Mouse (Mus musculus) heart, postnatal 14 days (tissue): Measurements from ENCODE around the gene Rxylt1. TPM values are rescaled to one million over a fixed set of nuclear protein-coding genes. Genes with fewer than 3 reads are reported as not detected.

Source experiments
- DNase-seq, 2 experiments: peaks; one replicate each; pipeline ENCODE4 v3.0.0; 2021 to 2022
- intact Hi-C: fragments of 180-260 bp; cut with DNase I; formaldehyde crosslinking; loops from one replicate; pipeline ENCODE4 v1.15.1; 2025
- long read RNA-seq, 2 experiments: library from polyadenylated mRNA; stranded (forward); transcript quantifications; one replicate each; pipeline ENCODE4 v2.0.0; 2021
- total RNA-seq, 2 experiments: library from RNA; stranded (reverse); gene quantifications; 2 replicates each; pipeline ENCODE4 v1.2.3; 2021

Gene Rxylt1
- 10 to 100 TPM; 32.5 to 35.2 TPM for total RNA-seq
- long read RNA-seq, experiment 1, full-length matches to known transcripts, result 53 of 64 reads
- long read RNA-seq, experiment 1, partial matches to known transcripts, result 4 of 64 reads
- long read RNA-seq, experiment 1, other reads (novel, unspliced or antisense), result 7 of 64 reads
- long read RNA-seq, experiment 2, full-length matches to known transcripts, result 22 of 46 reads
- long read RNA-seq, experiment 2, partial matches to known transcripts, result 0 of 46 reads
- long read RNA-seq, experiment 2, other reads (novel, unspliced or antisense), result 24 of 46 reads

GRCm38 (mm10) chr10:122096980-122097844 lies at the start of gene Rxylt1:
TSS of gene Rxylt1 (minus strand) at chr10:122097371.
- DNase-seq, result peak; percentile 94 to 95
- intact Hi-C loops, result no loop called here

GRCm38 (mm10) chr10:122121290-122121970 lies 24.3 kb upstream of the Rxylt1 start:
- intact Hi-C loops, result no loop called here
- DNase-seq, result no peak

DNA sequence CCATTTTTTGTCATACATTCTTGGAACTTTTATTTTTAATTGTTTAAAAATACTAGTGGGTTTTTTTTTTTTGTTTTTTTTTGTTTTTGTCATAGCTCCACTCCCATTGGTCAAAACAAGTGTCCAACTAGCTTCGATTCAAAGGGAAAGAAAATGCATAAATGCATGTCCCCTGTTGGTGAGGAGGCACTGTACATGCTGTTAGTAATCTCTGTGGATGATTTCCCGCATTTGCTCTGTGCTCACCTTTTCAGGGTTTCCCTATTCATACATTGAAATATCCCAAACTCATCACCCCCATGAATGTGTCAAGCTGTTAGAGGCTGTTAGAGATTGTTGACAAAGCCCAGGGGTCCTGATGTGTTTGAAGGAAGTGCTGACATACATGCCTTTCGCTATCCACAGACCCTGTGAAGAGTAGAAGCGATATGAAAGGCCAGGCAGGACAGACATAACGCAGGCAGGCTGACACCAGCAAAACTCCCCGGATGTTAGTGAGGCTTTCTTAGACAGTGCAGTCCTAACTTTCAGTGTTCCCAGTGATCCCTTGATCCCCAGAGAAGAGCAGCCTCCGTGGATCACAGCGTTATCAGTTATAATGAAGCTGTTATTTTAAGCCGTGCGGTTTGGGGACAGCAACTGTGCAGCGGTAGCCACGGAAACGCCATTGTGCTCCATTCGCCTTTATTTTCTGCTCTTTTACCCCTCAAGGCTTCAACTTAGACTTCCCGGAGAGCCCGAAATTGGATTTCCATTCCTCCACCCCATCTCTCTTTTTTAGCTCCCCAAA lies 23.5 kb upstream of the Rxylt1 start:
- intact Hi-C loops, result no loop called here
- DNase-seq, result no peak

- intact Hi-C loops, result no loop called here
- DNase-seq, result no peak
These were observed 22.3 kb upstream of the Rxylt1 start for GRCm38 (mm10) chr10:122119451-122119850.

- DNase-seq, result no peak
- intact Hi-C loops, result no loop called here
These were observed 19.5 kb upstream of the Rxylt1 start for GRCm38 (mm10) chr10:122116636-122117035.

DNA sequence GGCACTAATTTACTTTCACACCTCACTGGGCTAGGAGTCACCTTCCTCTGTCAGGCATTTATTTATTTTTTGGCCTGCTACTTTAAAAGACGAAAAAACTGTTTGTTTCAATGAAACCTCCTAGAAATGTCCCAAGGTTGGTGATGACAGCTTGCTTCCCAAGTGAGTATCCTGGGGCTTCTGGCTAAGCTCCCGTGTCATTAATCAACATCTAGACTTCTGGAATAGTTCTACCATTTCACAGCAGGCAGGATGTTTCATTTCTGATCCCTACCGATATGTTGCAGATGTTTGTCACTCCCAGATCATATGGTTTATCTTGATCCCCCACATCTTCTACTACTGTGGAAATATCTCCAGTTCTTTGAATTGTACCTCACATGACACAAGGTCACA lies 9.5 kb upstream of the Rxylt1 start:
- intact Hi-C loops, result loop anchor here (5.0 to 10.0 kb wide), 3 partner anchors 128 to 421 kb away; partner anchors contain the start of gene Avpr1a
- no peak for DNase-seq

DNA sequence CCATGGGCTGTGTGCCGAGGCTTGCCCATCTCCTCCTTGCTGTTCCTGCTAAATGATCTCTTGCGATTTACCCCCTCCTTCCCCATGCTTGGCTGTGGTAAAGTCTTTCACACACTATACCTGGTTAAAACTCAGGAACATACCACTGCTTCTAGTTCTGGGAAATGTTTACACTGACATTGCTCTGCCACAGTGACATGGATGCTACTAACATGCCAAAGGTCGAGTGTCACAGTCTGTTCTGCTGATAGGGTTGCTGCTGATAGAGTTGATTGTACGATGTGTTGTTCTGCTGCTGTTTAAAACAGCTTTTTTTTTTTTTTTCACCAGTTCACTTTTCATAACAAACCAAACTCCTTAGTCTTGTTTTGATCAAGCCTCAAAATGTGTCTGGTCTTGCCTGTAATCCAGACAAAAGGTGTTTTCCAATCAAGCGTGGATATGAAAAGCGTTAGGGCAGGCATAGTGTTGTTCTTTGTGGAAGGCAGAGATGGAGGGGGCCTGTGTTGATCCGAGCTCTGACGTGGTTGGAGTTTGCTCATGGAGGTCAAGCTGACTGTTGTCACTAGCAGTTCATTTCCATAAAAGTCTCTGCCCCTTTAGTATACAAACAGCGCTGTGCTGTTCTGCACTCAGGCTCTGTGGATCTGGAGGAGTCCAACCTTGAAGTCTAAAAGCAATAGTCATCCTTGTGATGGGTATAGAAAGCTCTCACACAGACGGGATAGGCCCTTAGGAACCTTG lies 8.9 kb upstream of the Rxylt1 start:
- no peak for DNase-seq
- intact Hi-C loops, result loop anchor here (5.0 to 10.0 kb wide), 3 partner anchors 129 to 421 kb away; partner anchors contain the start of gene Avpr1a

GRCm38 (mm10) chr10:122105407-122105806 lies 8.2 kb upstream of the Rxylt1 start:
- intact Hi-C loops, result loop anchor here (5.0 to 10.0 kb wide), 3 partner anchors 129 to 422 kb away; partner anchors contain the start of gene Avpr1a
- peak; percentile 53 to 73 for DNase-seq

- DNase-seq, result peak in 1 of 2 experiments; percentile 13
- intact Hi-C loops, result loop anchor here (10.0 kb wide), 1 partner anchor 132 kb away; no protein-coding TSS in a partner anchor
These were observed 5.5 kb upstream of the Rxylt1 start for GRCm38 (mm10) chr10:122102675-122103074.

GRCm38 (mm10) chr10:122096462-122096979 lies 650 bp downstream of the Rxylt1 start:
- no peak for DNase-seq
- intact Hi-C loops, result no loop called here

DNA sequence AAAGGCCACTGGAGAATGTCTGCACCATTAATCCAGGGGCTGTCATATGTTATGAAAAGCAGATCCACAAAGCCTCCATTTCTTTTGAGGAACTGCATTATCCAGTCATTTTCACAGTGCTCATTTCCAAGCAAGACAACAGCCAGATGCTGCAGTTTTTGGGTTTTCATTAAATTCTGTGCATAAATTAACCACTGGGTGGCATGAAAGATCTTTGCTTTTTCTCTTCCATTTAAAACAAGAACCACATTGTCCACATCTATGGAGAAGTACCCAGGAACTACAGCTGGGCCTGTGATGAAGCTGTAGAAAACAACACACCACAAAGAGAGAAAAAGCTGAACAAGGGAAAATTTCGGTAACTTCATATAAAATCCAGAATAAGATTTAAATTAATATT lies 6.7 kb downstream of the Rxylt1 start:
- intact Hi-C loops, result loop anchor here (5.0 kb wide), 1 partner anchor 637 kb away; no protein-coding TSS in a partner anchor
- DNase-seq, result no peak

DNA sequence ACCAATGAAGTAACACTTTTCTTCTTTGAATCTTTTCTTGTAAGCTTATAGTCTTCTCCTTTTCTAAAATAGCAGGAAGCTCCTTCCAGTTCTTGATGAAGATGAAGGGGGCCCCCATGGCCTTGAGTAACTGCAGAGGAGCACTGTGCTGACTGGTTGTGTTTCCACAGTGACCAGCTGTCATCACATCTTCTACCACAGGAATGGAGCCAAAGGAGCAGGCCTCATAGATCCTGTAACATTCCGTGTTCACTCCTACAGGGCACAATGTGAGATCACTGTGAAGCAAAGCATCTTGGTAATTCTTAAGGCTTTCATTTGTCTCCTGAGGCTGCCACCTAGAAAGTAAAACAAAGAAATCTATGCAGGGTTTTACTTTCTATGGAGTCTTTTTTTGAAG lies 15.8 kb downstream of the Rxylt1 start:
- intact Hi-C loops, result no loop called here
- no peak for DNase-seq

- intact Hi-C loops, result no loop called here
- no peak for DNase-seq
These were observed 28.0 kb downstream of the Rxylt1 start for GRCm38 (mm10) chr10:122069153-122069552.

DNA sequence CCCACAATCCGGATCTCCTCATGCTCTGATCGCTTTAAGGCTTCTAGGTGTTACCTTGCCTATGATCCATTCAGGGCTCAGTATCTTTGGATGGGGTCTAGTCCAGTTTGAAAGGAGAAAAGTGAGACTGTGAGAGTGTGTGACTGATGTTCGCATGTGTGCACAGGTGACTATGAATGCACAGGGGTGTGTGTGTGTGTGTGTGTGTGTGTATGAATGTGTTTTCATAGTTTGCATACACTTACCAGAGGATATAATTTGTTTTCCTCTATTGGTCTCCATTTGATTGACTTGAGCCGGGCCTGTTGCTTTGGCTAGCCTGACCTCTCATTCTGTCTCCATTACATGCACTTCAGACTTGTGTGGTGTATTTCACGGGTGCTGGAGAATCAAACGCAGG lies 41.3 kb downstream of the Rxylt1 start:
- DNase-seq, result no peak
- intact Hi-C loops, result no loop called here

DNA sequence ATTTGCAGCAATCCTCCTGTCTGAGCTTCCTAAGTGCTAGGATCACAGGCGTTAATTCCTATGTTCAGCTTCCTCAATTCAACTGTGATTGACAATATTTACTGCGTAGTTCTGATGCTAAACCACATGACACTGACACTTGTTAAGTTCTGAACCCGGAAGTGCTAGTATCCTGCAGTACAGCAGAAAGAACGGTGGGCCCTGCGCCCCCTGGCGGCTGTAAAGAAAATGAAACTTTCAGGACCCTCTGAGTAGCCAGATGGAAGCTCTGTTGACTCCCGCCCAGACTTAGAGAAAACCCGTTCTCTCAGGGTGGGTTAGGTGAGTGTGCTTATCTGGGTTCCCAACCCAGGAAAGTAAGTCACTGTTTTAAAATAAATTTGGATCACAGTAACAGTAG lies 42.6 kb downstream of the Rxylt1 start:
- intact Hi-C loops, result no loop called here
- peak; percentile 64 to 65 for DNase-seq

- intact Hi-C loops, result loop anchor here (1.0 to 2.0 kb wide), 3 partner anchors 281 to 355 kb away; no protein-coding TSS in a partner anchor
- DNase-seq, result peak; percentile 87 to 92
These were observed 45.3 kb downstream of the Rxylt1 start for GRCm38 (mm10) chr10:122051831-122052230.

DNA sequence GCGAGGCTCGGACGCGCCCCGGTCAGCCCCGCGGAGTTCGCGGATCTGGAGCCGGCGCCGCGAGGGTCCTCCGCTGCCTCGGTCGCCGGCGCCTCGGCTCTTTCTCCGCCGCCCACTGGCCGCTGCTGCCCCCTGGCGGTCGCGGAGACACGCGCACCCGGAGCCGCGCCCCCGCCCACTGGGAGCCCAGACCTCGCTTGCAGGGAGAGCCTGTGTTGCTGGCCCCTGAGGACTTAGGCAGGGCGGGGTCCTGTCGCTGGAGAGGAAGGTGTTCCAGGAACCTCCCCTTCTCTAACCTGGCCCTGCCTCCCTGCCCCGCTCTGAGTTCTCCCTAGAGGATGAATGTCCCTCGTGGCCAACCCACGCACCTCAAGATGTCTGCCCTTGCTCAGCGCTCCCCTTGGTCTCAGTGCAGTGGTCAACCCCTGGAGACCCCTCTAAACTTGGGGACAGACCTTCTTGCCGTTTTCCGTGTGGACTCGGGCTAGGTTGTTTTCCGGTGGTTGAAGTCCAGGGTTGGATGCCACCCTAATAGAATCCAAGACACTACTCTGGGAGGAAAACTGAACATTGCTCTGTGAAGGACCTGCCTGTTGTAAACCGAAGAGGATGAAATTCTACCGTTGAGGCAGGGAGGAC lies 49.3 kb downstream of the Rxylt1 start:
- intact Hi-C loops, result loop anchor here (2.0 to 5.0 kb wide), 4 partner anchors 41 to 211 kb away; no protein-coding TSS in a partner anchor
- DNase-seq, result peak; percentile 94 to 95
